Comparison of ENCODE assay signal across 34 mouse cellular contexts in genomic region chr10:72318308-72318707, GRCm38 (mm10).
"Had no signal": no experiment of that assay in that cellular context is flagged by ENCODE, and none has a peak within 500 bp of the region (broad histone marks: within the 10 kb centered on the region; RNA-seq: fewer than 3 reads in every experiment).

No protein-coding gene starts in this region.

- ATAC-seq: hindbrain, embryonic 16.5 days; hindbrain, postnatal 0 days; intestine, embryonic 15.5 days; intestine, embryonic 16.5 days; intestine, postnatal 0 days had no signal

- H3K4me3 ChIP-seq: heart, embryonic 12.5 days; heart, embryonic 13.5 days; heart, embryonic 15.5 days; hindbrain, embryonic 10.5 days; hindbrain, embryonic 12.5 days; hindbrain, embryonic 13.5 days; hindbrain, embryonic 15.5 days; intestine, embryonic 15.5 days; kidney, embryonic 15.5 days; layer of hippocampus, adult 2 months; left cerebral cortex, adult 2 months had no signal

- H3K36me3 ChIP-seq: heart, embryonic 12.5 days; heart, embryonic 13.5 days; heart, embryonic 15.5 days; hindbrain, embryonic 10.5 days; hindbrain, embryonic 12.5 days; hindbrain, embryonic 13.5 days; hindbrain, embryonic 15.5 days; intestine, embryonic 15.5 days; kidney, embryonic 15.5 days had no signal

- H3K4me2 ChIP-seq: heart, embryonic 11.5 days; heart, embryonic 12.5 days; heart, embryonic 13.5 days; heart, embryonic 15.5 days; hindbrain, embryonic 12.5 days; hindbrain, embryonic 13.5 days; hindbrain, embryonic 14.5 days; hindbrain, embryonic 15.5 days; intestine, embryonic 15.5 days; kidney, embryonic 15.5 days had no signal

- H3K9me3 ChIP-seq: heart, embryonic 12.5 days; heart, embryonic 13.5 days; heart, embryonic 15.5 days; hindbrain, embryonic 10.5 days; hindbrain, embryonic 12.5 days; hindbrain, embryonic 13.5 days; hindbrain, embryonic 15.5 days; intestine, embryonic 15.5 days; kidney, embryonic 15.5 days had no signal

- DNase-seq: heart, postnatal 10 days; heart, postnatal 14 days; heart, postnatal 36 days; heart, postnatal 4 days; kidney, adult 11 months; kidney, adult 18-20 months; kidney, adult 2 months; kidney, adult 8-10 months; kidney, adult 9 months; kidney, postnatal 10 days; kidney, postnatal 14 days; kidney, postnatal 25 days; kidney, postnatal 36 days; kidney, postnatal 4 days; layer of hippocampus, adult 9-11 months; layer of hippocampus, postnatal 36 days had no signal

- H3K4me1 ChIP-seq: heart, embryonic 12.5 days; heart, embryonic 13.5 days; heart, embryonic 15.5 days; hindbrain, embryonic 10.5 days; hindbrain, embryonic 12.5 days; hindbrain, embryonic 13.5 days; hindbrain, embryonic 15.5 days; intestine, embryonic 15.5 days; kidney, embryonic 15.5 days had no signal

- H3K27me3 ChIP-seq: heart, embryonic 12.5 days; heart, embryonic 13.5 days; heart, embryonic 15.5 days; hindbrain, embryonic 12.5 days; hindbrain, embryonic 13.5 days; hindbrain, embryonic 15.5 days; intestine, embryonic 15.5 days; kidney, embryonic 15.5 days had no signal

- H3K27ac ChIP-seq: heart, embryonic 13.5 days; heart, embryonic 15.5 days; hindbrain, embryonic 10.5 days; hindbrain, embryonic 12.5 days; hindbrain, embryonic 13.5 days; hindbrain, embryonic 14.5 days; hindbrain, embryonic 15.5 days; hindbrain, postnatal 0 days; intestine, embryonic 15.5 days; kidney, embryonic 15.5 days; kidney, postnatal 0 days; layer of hippocampus, adult 2 months; left cerebral cortex, adult 2 months had no signal

- H3K9ac ChIP-seq: heart, embryonic 12.5 days; heart, embryonic 13.5 days; heart, embryonic 15.5 days; hindbrain, embryonic 12.5 days; hindbrain, embryonic 13.5 days; hindbrain, embryonic 14.5 days; hindbrain, embryonic 15.5 days; intestine, embryonic 15.5 days; kidney, embryonic 15.5 days had no signal
